Mouse (Mus musculus): Measurements from ENCODE around the gene B3galt2.

The B3galt2 gene

GRCm38 (mm10) chr1:143702741-143703262, 62.3 kb downstream of the B3galt2 start, which contains the start of gene Cdc73:
Gene Cdc73, minus strand, starts transcription at chr1:143702893.
- DNase-seq (ENCODE audit: low spot score) = peak; percentile 89

All from embryo, embryonic 10.5 days (tissue).